Mouse (Mus musculus): ENCODE data around the gene Atp2c1.

DNA sequence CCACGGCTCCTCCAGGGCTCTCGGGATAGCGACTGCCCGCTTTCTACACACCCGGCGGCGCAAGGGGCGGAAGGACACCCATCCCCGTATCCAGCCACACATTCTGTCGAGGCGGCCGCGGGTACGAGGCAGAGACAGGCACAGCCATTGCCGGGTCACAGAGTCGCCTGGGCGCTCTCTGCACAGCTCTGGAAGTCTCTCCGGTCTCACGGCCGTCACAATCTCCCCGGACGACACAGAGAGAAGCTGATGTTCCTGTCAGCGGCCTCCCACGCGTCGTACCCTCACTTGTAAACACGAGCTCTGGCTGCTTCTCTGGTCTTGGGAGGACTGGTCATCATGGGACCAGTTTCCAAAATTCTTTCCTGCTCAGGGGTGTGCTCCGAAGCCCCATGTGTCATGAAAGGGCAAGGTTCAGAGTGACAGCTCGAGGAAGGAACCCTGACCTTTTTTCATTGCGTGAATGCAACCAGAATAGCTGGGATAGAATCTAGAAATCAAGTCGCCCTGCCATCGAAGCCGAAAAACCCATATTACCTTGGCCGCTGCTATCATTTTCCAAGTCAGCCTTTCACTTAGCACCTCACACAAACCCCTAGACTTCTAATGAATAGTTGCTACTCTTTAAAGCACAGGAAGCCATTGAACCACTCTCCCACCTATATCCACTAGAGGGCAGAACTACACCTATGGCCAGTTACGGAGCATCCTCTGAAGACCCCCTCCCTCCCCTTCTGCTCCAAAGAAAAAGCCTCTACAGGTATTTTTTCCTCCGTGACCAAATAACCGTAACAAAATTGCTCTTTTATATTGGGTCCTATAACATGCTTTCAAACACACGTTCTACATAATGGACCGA lies 31.6 kb downstream of the Atp2c1 start:
- TF ChIP-seq CTCF (IDR thresholded peaks at IDR 0.05; ENCODE audit: borderline replicate concordance, insufficient read depth, low read length) (no peak; the same call in 1 of the 2 replicates), POLR2A (IDR thresholded peaks at IDR 0.05; ENCODE audit: low read depth, low read length) (no peak; the same call in 1 of the 2 replicates)

Measured in embryonic fibroblast, embryonic 13.5 days (primary cell).